Mouse (Mus musculus) layer of hippocampus, postnatal 36 days (tissue): ENCODE results near the gene Lrrc55. TPM values are rescaled to one million over a fixed set of nuclear protein-coding genes. Genes with fewer than 3 reads are reported as not detected.

ENCODE experiments used
- DNase-seq, 2 experiments: peaks; one replicate each; pipeline ENCODE4 v3.0.0; 2022
- total RNA-seq, 2 experiments: library from RNA; stranded (reverse); gene quantifications; 2 replicates each; pipeline ENCODE4 v1.2.3; 2021

Gene Lrrc55
- total RNA-seq, 2 experiments from 2014 or later: 12.5 to 14.7 TPM

DNA sequence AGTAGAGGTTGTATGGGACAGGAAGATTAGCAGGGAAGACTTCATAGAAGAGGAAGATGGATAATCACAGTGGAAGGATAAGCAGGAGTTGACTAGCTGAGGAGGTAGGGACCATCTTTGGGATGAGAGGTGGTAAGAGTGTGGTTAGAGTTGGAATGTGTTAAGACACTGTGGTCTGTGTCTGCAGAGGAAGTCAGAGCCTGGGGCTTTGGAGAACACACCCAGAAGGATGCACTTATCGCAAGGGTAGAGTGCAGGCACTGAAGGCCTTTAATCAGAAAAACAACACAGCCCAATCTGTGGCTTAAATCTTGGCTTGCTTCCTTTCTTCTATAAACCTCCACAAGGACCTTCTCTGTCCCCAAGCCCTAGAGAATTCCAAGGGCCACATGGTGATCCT is 28.7 kb downstream of the Lrrc55 start:
- DNase-seq: no peak

DNA sequence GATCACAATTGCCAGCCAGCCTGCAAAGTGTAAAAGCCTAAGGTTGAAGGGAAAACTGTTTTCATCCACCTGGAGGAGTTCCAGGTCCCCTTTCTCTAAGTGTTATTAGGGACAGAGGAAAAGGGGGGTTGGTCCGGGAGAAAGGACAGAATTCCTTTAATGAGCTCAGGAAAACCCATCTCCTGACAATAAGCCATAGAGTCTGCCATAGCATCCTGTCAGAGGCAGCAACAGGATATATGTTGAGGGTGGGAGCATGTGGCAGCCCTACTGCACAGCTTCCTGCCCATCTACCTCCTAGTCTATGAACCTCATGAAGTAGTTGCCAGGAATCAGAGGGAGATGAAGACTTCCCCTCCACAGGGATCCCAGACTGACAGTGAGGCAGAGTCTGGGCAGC is 29.4 kb downstream of the Lrrc55 start:
- DNase-seq: no peak

DNA sequence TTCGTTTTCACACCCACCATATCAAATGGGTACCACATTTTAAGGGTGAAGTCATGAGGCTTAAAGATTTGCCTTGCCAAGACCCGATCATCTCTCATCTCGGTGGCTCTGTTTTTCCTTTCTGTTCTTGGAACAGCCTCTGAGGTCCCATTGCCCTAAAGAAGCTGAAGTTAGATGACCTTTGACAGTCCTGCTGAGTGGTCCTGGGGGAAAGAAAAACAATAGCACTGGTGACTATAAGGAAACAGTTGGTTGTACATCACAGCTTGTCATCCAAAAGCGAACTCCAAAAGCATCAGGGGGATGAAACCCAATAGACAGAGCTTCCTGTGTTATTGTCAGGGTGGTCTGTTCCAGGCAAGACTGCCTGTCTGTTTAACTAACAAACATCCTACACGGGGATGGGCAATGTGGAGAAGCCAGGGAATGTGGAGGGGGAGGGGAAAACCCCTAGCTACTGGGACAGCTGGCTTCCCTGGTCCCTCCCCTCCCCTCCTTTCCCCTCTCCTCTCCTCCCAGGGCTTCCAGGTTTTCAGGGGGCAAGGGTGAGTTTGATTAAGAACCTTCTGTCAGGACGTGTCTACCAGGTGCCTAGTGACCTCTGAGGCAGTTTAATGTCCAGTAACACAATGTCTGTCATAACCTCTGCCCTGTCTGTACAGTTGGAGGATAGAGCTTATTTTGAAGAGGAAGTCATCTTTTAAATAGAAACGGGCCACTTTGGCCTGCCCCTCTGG is 33.5 kb downstream of the Lrrc55 start:
- DNase-seq: no peak

DNA sequence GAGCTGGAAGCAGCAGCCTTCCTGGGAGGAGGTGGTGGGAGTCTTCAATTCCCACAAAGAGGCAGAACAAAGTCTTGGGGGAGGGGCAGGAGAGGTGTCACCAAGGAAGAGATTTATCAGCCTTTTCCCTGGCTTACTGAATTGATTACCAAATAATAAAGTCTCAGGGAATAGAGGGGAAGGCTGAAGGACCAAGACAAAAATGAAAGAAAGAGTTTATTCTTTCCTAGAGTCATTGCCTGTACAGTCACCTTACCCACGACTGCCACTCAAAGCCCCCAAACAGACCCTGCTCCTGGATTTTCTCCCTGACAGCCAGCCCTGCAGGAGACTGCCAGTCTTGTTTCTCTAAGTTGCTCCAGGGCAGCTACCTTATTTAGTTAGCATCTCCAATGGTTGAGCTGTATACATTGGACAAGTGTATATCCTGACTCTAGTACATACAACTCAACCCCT is 35.3 kb downstream of the Lrrc55 start:
- no peak for DNase-seq

DNA sequence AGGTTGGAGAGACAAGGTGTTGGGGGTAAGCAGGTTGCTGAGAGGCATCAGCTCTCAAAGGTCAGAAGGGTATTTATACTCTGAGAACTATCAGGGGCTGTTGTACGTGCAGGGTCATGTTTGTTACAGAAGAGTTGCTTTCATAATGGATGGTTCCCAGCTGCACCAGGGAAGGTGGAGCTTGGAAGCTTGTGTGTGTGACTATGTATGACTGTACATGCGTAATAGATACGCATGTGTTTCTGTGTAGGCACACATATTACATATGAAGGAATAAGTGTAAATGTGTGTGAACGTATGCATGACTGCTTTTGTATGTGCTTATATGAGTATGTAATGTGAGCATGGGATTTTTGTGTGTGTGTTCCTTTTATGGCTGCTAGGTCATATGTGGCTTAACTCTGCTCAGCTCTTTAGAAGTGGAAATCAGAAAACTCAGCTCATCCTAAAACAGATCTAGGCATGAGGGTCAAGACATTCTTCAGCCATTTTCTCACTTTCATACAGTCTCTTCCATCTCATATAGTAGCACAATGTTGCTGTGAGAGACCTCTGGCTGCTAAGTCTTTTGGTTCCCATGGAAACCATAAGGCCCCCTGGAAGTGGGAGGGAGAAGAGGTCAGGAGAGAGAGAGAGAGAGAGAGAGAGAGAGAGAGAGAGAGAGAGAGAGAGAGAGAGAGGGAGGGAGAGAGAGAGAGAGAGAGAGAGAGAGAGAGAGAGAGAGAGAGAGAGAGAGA is 35.9 kb downstream of the Lrrc55 start:
- DNase-seq: no peak

DNA sequence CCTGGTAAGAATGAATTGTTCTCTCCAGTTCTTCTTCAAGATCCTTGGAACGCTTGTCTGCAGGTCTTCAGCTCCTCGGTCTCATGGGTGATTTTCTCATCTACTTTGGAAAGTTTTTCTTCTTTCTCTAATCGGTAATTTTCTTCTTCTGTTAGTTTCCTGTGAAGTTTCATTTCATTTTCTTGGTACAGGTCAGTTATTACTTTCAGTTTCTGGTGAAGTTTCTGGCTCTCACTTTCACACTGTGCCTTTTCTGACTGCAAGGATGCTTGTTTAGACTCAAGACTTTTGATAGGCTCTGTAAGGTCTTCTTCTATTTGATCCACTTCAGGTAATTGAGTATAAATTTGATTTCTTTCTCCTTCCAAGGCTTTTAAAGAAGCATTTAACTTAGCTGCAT is 39.6 kb downstream of the Lrrc55 start:
- DNase-seq: no peak

DNA sequence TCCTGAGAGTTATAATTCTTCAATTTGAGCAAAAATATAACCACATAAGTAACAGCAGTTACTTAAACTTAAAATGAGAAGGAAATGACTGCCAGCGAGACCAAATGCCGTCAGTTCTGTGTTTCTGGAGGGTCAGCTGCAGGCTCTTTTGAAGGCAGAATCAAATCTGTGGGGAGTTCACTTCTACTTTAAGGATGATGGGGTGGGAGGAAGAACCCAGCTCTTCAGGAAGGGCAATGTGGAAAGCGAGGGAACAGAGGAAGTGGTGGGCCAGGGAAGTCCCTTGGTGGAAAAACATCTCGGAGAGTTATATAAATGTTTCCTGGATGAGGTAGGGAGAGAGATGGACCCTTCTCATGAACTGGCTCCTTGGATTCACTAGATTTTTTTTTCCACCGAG is 40.9 kb downstream of the Lrrc55 start:
- no peak for DNase-seq

DNA sequence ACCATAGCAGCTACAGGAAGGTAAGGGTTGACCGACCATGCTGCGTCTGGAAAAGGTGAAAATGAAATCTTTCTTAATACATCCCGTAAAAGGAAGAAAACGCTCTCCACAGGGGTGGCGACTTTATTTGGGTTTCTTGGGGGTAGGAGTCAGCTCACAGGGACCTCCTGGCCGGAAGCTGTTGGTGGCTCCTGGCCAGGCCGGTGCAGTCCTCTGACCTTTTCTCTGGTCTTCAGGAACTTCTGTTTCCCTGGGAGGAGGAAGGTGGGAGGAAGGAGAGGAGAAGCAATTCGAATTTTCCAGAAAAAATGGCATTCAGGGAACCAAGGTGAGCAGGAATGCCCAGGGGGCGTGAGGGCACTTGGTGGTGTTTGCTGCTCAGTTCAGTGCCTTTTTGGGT is 41.7 kb downstream of the Lrrc55 start:
- DNase-seq: no peak

DNA sequence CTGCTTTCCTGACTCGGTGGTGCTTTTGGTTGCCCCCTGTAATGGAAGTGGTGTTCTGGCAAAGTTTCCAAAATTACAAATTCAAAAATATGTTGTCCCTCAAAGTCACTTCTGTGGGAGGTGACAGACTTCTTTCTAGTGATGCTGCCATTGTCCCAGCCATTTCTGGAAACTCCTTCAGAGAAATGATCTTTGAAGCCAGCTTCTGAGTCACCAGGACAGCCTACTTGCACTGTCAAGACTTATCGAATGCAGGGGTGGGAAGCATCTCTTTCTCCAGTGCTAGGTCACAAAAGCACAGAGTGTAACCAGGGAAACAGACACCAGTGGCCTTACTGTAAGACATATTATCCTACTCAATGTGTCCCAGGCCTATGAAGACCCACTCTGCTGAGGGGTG is 45.8 kb downstream of the Lrrc55 start:
- no peak for DNase-seq

DNA sequence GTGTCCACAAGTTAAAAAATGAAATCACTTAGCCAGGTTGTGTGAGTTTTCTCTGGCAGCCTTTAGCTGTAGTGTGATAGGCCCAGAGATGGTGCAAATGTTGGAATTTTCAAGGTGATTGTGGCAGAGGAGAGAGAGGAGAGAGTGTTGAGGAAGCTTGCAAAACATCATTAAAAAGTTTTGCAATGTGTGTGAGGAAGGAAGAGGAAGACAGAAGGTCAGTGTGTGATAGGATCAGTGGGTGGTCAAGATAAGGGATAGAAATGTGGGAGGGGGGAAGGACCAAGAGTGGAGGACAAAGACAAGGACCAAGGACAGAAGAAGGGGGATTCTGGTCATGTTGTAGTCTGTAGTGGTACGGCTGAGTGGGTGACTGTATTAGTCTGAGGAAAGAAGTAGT is 46.6 kb downstream of the Lrrc55 start:
- no peak for DNase-seq

DNA sequence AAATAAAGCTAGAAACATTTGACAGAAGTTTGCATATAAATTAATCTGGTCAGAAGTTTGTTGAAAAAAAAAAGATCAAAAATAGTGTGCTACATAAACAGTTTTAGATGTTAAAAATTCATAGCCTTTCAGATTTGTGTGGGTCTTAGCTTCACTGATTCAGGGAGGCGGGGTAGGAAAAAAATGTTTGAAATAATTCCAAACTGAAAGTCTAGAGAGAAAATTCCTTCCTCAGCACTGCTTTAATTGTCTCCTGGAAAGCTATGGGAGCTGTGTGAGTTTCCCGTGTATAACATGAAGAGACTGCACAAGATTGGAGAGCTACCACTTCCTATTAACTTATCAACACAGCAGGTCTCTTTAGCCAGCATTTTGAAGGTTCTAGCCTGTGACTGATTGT is 49.5 kb downstream of the Lrrc55 start:
- DNase-seq: no peak

DNA sequence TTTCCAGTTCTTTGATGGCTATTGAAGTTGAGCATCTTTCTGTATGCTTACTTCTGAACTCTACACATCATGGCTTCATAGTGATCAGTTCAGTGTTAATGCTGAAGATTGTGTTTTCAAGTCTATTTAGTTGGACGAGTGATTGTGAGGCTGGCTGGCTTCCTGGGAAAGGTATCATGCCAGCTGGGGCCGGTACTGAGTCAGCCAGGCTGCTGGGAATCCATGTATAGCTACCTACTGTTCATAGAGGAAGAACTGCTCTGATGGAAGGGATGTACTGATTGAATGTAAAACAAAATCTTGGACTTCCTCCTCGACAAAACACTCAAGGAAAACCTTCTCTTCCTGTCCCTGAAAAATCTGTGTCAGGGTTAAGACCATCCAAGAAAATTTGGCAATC is 51.7 kb downstream of the Lrrc55 start:
- DNase-seq: no peak

DNA sequence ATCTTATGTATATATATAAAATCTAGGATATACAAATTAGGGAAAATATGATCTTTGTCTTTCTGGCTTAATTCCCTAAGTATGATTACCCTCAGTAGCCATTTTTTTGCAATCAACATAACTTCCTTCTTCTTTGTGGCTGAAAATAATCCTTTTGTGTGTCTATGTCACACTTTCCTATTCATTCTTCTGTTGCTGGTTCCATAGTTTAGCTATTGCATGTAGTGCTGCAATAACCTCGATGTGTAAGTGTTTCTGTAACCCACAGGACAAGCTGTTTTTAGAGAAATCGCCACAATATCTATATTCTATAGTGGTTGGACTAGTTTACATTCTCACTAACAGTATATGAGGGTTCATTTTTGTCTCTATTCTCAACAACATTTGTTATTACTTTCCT is 52.1 kb downstream of the Lrrc55 start:
- DNase-seq: no peak

DNA sequence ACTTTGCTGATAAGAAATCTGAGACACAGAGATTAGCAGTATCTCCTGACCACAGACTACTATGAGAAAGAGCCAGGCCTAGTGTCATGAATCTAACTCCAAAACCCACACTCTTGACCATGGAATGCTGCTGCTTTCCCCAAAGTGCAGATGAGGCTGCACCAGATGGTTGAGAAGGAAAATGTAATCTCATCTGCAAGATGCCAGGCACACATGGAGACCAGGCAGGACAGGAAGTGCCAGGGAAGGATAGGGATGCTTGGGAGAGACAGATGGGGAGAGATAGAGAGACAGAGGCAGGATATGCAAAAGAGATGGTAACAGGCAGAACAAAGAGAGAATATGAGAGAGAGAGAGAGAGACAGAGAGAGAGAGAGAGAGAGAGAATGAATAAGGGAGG is 56.2 kb downstream of the Lrrc55 start:
- DNase-seq: no peak

DNA sequence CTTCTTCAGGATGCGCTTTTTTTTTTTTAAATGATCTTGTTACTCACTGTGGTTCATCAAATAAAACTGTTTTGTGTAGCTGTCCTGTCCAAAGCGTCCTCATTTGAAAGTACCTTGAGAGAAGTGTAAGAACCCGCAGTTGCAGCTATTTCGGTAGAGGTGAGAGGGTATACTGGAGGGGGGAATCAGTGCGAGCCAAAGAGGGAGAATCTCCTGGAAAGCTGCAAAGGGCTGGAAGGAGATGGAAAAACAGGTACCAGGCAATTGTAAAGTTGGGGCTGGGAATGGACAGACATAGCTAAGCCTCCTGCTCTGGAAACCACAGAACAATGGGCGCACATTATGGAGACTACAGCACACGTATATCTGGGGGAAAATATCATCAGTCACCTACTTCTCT is 57.2 kb downstream of the Lrrc55 start:
- no peak for DNase-seq

DNA sequence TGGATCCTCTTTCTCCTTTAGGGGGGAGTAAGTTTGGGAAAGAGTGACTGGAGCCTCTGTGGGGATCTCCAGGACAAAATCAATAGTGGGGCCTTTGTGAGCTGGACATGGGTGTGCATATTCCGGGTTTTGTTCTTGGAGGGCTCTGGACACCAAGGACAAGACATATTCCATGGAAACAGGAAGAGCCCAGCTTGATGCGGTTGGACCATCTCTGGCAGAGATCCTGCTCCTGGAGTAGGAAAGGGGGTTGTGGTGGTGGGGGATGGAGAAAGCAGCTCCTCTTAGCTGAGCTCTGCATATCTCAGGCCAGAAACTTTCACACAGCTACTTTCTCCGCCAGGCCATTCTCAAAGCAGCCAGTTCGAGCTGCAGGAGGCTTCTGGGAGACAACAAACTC is 57.6 kb downstream of the Lrrc55 start:
- no peak for DNase-seq

DNA sequence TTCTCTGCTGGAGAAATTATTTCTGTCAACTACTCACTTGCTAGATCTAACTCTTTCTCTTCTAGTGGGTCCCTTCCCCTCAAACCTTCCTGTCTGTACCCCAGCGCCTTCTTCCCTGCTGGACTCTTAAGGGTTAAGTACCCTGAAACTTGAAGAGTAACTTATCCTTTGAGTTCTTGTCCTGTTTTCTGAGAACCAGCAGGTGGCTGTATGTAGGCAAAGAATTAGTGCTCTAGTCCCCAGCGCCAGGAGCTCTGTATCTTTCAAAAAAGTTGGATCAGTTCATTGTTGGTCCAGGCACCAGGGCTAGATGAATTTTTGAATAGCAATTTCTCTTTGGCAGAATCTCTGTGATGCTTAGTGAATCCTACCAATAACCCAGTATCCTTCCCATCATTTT is 58.9 kb downstream of the Lrrc55 start:
- DNase-seq: no peak

DNA sequence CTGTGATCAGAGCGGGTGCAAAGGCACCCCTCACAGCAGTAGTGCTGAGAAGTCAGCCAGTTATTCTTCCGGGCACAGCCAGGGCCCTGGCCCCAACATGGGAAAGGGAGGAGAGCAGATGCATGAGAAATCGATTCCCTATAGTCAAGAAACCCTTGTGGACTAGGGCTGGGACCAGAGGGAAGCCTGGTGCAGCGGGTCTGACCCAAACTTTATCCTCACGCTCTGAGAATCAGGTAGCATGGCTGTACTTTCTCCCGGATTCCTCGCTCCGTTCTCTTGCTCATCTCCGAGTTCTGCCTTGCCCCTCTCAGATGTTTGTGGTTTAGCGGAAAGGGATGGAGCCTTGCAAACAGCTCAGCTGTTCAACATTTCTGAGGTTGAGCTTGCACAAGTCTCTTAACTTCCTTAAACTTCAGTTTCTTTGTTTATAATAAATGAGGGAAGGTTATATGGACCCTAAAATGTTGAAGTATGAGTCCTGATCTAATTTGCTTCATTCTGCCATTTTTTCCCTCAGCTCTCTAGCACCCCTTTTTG is 59.3 kb downstream of the Lrrc55 start:
- no peak for DNase-seq

DNA sequence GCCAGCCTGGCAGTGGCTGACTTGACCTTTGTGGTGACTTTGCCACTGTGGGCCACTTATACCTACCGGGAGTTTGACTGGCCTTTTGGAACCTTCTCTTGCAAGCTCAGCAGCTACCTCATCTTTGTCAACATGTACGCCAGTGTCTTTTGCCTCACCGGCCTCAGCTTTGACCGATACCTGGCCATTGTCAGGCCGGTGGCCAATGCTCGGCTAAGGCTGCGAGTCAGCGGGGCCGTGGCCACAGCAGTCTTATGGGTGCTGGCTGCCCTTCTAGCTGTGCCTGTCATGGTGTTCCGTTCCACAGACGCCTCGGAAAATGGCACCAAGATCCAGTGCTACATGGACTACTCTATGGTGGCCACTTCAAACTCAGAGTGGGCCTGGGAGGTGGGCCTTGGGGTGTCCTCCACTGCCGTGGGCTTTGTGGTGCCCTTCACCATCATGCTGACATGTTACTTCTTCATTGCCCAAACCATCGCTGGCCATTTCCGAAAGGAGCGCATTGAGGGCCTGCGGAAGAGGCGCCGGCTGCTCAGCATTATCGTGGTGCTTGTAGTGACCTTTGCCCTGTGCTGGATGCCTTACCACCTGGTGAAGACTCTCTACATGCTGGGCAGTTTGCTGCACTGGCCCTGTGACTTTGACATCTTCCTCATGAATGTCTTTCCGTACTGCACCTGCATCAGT is 60.0 kb downstream of the Lrrc55 start:
- DNase-seq: no peak

DNA sequence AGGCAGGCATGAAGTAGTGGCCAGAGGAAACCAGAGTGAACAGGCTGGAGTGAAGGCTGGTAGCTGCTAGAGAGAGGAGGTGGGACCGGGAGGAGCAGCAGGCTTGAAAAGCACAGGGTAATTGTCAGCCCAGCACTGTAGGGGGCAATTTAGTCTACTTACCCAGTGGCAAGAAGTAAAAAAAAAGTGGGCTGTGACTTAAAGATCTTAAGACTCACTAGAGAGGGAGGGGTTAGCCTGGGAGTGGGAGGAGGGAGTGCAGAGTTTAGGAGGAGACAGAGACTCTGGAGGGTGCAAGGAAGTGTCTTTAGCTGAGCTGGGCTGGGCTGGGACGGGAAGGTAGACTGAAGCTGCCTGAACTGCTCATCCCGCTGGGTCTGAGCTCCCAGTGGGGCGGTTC is 60.9 kb downstream of the Lrrc55 start, which contains the start of gene Aplnr:
Gene Aplnr, plus strand, starts transcription at position 137 of the 400 bp plus-strand sequence.
- no peak for DNase-seq

DNA sequence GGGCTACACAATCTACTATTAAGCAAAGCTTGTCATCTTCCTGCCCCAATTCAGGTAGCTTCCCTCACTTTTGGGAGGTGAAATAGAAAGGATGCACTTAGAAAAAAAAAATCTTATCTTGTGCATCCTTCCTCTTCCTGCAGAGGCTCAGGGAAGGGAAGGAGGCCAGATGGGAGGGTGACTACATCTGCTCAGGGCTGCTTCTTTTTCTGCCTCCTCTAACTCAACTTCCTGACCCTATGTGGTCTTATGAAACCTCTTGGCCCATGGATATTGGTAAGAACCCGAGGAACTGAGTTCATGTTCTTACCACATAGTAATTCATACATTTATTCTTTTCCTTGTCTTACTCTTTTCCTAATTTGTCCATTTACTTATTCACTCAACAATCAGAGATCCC is 61.9 kb downstream of the Lrrc55 start:
- no peak for DNase-seq

DNA sequence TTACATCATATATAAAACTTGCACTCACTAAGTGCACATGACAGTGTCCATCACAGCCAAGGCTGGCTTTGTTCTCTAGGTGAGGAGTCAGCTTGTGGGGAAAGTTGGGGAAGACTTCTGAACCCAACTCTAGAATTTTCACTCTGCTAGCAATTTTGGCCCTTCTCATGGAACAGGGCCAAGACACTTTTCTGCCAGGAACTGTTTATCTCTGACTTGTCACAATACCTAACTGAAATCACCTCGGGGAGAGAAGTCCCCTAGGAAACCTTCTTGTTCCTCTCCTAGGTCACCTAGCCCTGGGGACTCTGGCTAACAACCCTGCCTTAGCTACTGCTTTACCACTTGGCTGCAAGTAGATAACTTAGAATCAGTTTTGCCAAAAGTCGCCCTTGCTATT is 64.8 kb downstream of the Lrrc55 start:
- DNase-seq: no peak

DNA sequence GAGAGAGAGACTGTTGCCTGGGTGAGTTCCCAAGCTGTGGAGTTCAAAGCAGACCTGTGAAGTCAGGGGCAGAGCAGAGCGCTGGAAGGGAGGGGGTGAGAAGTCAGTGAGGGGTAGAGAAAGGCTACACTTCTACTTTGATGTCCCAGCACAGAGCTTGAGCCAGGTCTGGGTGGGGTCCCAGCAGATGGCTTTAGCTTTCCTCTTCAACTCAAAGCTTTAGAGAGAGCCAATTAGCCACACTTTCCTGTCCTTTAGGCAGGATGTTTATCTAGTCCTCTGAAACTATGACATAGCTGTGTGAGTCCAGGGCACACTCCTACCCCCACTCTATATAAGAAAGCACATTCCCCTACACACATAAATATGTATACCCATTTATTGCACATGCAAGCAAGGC is 65.3 kb downstream of the Lrrc55 start:
- DNase-seq: no peak
